Mouse (Mus musculus): ENCODE measurements around the gene Ppm1d.

DNA sequence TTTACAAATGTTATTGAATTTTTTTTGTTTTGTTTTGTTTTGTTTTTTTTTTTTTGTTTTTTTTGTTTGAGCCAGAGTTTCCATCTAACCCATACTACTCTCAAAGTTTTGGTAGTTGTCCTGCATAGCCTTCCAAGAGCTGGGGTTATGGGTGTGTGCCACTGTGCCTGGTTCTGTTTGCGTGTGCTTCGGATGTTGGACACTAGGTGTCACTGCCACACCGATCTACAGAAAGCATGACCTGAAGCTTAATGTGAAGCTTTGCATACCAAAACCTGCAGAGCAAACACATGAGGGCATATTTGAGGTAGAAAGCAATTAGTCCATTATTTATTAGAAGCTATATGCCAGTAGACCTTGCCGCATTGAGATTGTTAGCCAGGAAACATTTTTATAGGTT is 71.0 kb downstream of the Ppm1d start:
- TF ChIP-seq CTCF (IDR thresholded peaks at IDR 0.05; ENCODE audit: borderline replicate concordance, control insufficient read depth, extremely low read depth, insufficient read depth, low read length, poor library complexity) (peak; percentile 46; the same call in 1 of the 2 replicates), POLR2A (IDR thresholded peaks at IDR 0.05; ENCODE audit: control insufficient read depth, extremely low read depth, insufficient read depth, low read length, poor library complexity) (no peak)

Measured in thymus, adult 2 months (tissue).